Mouse (Mus musculus) kidney, postnatal 25 days (tissue): ENCODE data around the gene Il1rn.

ENCODE experiments used
- DNase-seq, 2 experiments: peaks; one replicate each; pipeline ENCODE4 v3.0.0; 2021; ENCODE audit warnings: mixed read lengths in 2 of 2

Il1rn gene

DNA sequence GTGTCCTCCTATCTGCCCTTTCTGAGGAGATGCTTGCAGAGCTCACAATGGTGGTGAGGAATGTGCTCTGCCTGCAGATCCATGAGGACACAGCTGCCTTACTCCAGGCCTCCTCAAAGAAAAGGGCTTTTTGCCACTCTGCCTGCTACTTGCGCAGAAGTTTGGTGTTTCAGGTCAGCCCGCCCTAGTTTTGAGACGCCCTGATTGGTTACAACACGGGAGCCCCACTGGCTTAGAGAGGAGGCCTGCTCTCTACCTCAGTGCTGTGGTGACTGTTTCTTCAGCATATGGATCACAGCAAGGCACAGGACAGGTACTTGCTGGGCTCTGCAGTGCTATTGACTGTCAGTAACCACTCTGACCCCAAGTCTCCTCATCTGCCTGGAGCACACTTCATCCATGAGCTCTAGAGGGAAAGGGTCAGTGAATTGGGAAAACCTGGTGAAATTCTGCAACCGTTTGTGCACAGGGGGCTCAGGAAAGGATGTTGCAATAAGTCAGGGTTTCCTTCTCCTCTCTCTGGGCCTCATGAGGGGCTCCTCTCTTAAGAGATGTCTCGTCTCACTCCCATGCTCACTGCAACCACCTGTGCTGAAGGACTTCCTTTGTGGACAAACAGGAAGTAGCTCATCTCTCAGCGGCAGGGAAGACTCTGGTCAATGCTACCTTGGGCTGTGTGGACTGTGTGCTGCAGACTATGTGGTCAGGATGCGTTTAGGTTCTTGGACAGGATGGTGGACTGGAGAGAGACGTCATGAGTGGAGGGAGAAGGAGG, 46.0 kb downstream of the Il1rn start:
- no peak for DNase-seq

DNA sequence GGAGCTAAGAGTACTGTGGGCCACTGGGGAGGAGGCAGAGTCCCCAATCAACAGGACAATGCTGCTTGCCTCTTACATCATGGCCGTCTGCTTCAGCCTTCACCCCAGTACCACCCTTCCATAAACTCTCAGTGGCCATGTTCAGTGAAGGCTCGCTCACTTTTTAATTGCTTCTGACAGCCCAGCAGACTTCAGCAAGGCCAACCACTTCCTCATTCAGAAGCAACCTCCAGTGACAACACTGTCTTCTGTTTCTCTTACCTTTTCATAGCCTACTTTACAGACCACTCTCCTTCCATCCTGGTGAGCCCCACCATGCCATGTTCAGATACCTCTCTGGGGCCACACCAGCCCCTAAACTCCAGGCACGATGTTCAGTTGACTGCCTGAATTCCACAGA, 47.0 kb downstream of the Il1rn start:
- no peak for DNase-seq

DNA sequence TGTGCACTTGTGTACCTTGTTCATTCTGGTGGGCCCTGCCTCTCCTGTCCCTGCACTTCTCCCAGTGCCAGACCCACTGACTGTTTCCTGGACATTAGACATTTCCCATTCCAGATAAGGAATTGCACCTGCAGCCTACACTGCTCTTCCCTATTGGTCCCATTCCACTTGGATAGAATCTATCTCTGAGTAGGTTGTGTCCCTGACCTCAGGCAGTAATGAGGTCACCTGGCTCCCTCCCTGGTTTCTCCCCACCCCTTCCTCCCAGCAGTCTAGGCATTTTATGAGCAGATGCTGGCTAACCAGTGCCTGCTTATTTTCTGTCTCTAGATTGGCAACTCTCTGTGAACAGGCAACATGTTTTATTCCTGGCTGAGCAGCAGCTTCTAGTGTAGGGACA, 47.7 kb downstream of the Il1rn start:
- DNase-seq: no peak

DNA sequence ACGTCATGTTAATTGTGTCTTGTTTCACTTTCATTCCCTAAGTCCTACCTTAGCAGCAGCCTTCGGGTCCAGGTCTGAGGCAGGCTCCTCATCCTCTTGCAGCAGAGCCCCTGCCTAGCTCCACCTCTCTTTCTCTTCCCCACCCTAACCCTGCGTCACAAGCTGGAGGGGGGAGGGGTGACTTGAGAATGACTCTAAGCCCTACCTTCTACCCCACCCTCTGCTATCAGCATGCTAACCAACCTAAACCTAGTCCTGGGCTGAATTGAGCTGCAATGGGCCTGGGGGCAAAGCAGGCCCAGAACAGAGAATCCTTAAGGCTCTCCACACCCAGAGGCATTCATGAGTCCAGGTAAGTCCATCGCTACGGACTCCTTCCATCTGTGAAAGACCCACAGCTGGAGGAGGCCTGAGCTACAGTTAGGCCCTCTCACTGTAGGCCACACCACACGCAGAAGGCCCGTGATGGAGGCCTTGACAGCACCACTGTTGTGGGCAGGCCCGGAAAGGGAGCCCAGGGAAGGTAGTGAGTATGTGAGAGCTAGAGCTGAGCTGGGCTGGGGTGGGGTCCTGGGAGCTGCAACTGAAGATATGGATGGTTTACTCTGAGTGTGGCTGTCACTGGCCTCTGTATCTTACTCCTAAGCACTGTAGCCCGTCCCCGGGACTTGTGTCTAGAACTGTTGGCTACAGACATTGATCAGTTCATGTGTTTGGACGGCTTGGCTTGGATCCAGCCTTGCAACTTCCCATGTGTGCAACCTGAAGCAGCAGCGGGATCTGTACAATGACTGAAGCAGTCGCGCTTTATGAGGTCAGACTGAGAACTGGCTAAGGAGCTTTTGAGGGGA, 48.7 kb downstream of the Il1rn start:
- DNase-seq: no peak

DNA sequence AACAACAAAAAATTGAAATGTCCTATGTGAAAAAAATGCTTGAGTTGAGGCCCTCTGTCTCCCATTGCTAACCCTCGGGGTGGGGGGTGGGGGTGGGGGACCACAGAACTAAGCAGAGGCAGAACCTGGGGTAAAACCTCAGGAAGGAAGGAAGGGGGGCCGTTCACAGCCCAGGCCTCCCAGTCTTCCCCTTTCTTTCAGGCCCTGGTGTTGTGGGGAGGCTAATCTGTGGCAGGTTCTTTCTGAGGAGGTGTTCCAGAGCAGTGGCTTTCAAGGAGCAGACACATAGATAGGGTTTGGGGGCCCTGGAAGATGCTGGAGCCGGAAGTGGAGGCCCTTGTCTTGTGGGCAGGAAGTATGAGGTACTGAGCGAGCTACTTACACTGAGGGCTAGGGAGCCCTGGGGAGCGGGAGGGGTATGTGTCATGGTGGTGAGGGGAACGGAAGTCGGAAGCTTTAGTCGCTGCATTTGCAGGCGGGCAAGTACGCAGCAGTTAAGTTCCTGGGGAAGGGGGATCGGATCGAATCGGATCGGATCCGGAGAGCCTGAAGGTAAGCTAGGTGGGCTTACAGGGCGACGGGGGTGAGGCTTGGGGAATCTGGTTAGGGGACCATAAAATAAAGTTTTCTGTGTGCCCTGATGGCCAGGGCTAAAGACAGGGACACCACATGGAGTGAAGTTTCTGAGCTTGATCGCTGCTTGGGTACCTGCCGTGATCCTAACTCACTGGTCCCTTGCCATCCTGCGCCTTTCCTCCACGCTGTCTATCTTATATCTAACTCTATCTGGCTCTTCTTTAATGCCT, 49.7 kb downstream of the Il1rn start:
- no peak for DNase-seq

DNA sequence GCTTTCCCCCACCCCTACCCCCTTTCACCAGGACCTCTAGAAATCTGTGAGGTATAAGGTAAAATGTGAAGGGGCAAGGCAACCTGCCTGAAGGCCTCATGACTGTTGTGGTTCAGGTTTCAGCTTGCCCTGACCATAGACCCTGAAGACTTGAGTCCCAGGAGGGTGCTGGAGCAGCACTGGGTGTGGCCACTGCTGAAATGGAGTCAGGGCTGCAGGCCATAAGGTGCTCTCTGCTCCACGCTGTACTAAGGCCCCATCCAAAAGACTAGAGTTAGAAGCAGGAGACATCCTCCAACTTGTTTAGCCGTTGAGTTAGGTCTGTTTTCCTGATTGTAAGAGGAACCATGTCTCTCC, 50.3 kb downstream of the Il1rn start:
- no peak for DNase-seq

DNA sequence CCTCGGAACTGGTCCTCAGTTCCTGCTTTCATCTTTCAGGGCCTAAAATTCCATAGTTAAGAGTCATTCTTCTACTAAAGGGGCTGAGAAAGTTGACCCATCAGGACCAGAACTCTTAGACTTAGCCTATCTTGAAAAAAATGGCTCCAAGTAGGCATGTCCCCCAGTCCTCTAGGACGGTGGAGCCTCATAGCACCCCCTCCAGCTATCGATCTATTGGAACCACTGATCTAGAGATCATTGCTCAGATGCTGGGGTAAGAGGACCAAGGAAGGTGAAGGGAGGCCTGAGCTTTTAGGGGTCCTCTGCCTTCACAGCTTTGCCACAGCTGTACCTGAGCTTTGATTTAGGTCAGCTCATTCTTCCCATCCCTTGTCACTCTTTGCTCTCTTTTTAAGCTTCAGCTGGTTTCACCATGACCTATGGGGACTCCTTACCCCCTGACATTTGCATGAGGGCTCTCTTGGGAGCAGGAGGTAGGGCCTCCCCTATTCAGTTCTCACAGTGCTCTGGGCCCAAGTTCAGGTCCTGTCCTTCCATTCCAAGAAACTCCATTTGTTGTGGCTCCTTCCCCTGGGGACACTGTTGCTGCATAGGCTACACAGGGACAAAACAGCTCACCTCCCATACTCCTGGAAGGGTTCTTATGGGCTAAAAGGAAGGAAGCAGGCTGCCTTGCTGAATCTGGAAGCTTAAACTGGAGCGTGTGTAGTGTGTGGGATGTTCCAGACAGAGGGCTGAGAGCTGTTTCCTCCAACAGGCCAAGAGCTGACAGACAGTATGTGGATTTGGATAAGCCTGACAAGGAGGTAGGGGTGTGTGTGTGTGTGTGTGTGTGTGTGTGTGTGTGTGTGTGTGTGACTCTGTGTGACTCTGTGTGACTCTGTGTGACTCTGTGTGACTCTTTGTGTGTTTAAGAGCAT, 51.0 kb downstream of the Il1rn start:
- no peak for DNase-seq

DNA sequence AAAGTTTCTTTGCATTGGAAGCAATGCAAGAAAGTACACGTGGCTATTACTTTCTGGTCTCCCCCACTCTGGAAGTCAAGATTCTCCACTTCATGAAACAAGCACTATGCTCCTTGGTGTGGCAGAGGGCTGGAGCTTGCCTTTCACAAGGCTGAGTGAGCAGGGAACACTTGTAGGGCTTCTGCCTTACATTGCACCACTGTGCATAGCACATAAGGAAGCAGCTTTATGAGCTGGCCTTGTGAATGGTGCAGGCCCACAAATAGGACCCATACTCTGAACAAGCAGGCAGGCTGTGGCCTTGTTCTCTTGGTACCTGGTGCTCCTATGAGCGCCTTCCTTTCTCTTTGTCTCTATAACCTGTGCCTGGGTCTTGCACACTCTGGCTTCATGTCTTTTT, 56.6 kb downstream of the Il1rn start:
- no peak for DNase-seq

DNA sequence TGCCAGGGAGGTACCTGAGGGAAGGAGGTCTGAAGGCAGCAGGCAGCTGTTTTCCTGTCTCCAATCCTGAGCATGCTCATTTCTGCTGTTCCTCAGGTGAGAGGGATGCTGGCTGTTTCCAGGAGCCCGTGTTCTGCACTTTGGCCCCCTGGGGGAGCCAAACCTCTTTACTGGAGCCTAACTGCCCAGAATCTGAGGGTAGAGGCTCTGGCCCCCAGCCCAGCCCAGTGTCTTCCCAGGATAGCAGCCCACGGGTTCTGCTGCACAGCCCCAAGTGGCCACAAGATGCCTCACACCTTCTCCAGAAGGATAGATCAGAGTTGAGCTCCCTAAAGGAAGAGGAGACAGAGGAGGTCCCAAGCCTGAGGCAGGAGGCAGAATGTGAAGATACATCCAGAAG, 60.5 kb downstream of the Il1rn start:
- DNase-seq: no peak

DNA sequence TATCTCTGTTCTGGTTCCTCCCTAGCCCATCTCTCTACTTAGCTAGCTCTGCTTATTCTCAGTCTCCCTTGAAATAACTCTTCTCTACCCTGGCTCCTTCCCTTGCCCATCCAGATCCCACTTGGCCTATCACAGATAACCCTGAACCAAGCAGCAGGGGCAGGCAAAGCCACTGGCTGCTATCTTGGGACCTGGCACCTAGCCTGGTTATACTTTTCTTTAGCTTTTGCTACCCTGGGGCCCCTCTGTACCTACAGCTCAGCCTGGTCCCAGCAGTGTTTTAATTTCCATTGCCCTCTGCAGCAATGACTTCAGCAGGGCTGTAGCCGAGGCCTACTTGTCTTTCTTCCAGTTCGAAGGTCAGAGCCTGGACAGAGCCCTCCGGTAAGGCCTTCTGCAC, 64.1 kb downstream of the Il1rn start:
- DNase-seq: no peak
